Mouse (Mus musculus) CH12.LX (cell line): ENCODE measurements at regions not wholly inside any gene's neighbourhood (a gene's known extent, or its start where the extent isn't known, plus 50 kb on each side); places are given as distances from the start of the nearest gene placed in this dataset.

Source experiments
- DNase-seq: peaks from one replicate; pipeline ENCODE4 v3.0.0-alpha.2; 2013; ENCODE audit errors: extremely low read depth
- H3K27ac ChIP-seq: 2 replicates; pipeline ENCODE4 v1.5.1; 2012; ENCODE audit warnings: low read depth, mild to moderate bottlenecking, control low read depth, moderate library complexity; ENCODE audit not compliant: insufficient read depth
- H3K27me3 ChIP-seq: replicated peaks from 2 replicates; pipeline ENCODE3; 2012; ENCODE audit warnings: inconsistent platforms
- H3K36me3 ChIP-seq, 2 experiments: replicated peaks in 1 of 2; 2 replicates each; pipeline versions ENCODE3 to v1.6.1; 2012; ENCODE audit warnings: inconsistent platforms in 1 of 2, low read length in 1 of 2, mild to moderate bottlenecking in 1 of 2, mixed read lengths in 1 of 2, moderate library complexity in 1 of 2; ENCODE audit not compliant: control insufficient read depth in 1 of 2, insufficient read depth in 1 of 2
- H3K4me1 ChIP-seq, 2 experiments: 2 replicates each; pipeline ENCODE4 v1.6.1; 2012; ENCODE audit warnings: inconsistent platforms in 1 of 2, moderate library complexity in 1 of 2; ENCODE audit not compliant: insufficient read depth in 2 of 2, control insufficient read depth in 1 of 2
- H3K4me2 ChIP-seq: 2 replicates; pipeline ENCODE4 v1.6.1; 2012; ENCODE audit warnings: low read depth, mild to moderate bottlenecking, control low read depth; ENCODE audit not compliant: poor library complexity, insufficient read depth, severe bottlenecking
- H3K4me3 ChIP-seq, 3 experiments: fragments of 150-350 bp in 1 of 3; sonication (generic) in 1 of 3; replicated peaks in 1 of 3; 2 replicates each; pipeline versions ENCODE3 to v1.5.1; 2011 to 2012; ENCODE audit warnings: low read depth in 2 of 3, low read length in 2 of 3, mild to moderate bottlenecking in 2 of 3, moderate library complexity in 2 of 3, control low read depth in 1 of 3, improper control_type of control experiment in 1 of 3, inconsistent platforms in 1 of 3, mixed read lengths in 1 of 3; ENCODE audit not compliant: poor library complexity in 1 of 3
- H3K79me2 ChIP-seq: replicated peaks from 2 replicates; pipeline ENCODE4 v1.6.1; 2012; ENCODE audit warnings: mild to moderate bottlenecking, moderate library complexity; ENCODE audit not compliant: control insufficient read depth, poor library complexity, insufficient read depth, severe bottlenecking; ENCODE audit errors: extremely low read depth
- H3K9ac ChIP-seq: 2 replicates; pipeline ENCODE4 v1.6.1; 2012; ENCODE audit warnings: low read depth, mild to moderate bottlenecking, control low read depth, moderate library complexity; ENCODE audit not compliant: insufficient read depth
- H3K9me3 ChIP-seq: replicated peaks from 2 replicates; pipeline ENCODE3; 2012; ENCODE audit warnings: low read length, inconsistent platforms, mixed read lengths
- BHLHE40 ChIP-seq: IDR thresholded peaks from 2 replicates; pipeline ENCODE4 v1.6.1; 2011; ENCODE audit warnings: mild to moderate bottlenecking, low read depth, low read length, improper control_type of control experiment
- CHD1 ChIP-seq: IDR thresholded peaks from 2 replicates; pipeline ENCODE4 v1.6.1; 2012; ENCODE audit warnings: low read depth, low read length, improper control_type of control experiment, inconsistent platforms
- CTCF ChIP-seq, 2 experiments: IDR thresholded peaks in 1 of 2; conservative IDR thresholded peaks in 1 of 2; 2 replicates each; pipeline ENCODE4 v1.5.1; 2011 to 2012; ENCODE audit warnings: low read depth in 2 of 2, low read length in 2 of 2, improper control_type of control experiment in 1 of 2, inconsistent platforms in 1 of 2, mild to moderate bottlenecking in 1 of 2, moderate library complexity in 1 of 2
- E2F4 ChIP-seq: IDR thresholded peaks from 2 replicates; pipeline ENCODE4 v1.6.1; 2011; ENCODE audit warnings: low read depth, low read length, improper control_type of control experiment; ENCODE audit not compliant: insufficient replicate concordance
- ELF1 ChIP-seq: IDR thresholded peaks from 2 replicates; pipeline ENCODE4 v1.6.1; 2014; ENCODE audit warnings: low read depth, mild to moderate bottlenecking, inconsistent platforms, low read length, improper control_type of control experiment
- EP300 ChIP-seq: IDR thresholded peaks from 2 replicates; pipeline ENCODE4 v1.6.1; 2011; ENCODE audit warnings: low read length, improper control_type of control experiment
- ETS1 ChIP-seq: conservative IDR thresholded peaks from 2 replicates; pipeline ENCODE4 v1.6.1; 2012; ENCODE audit warnings: low read depth, mild to moderate bottlenecking, inconsistent platforms, low read length, improper control_type of control experiment, moderate library complexity
- GABPA ChIP-seq: IDR thresholded peaks from 2 replicates; pipeline ENCODE4 v1.6.1; 2012; ENCODE audit warnings: low read depth, low read length, improper control_type of control experiment, inconsistent platforms; ENCODE audit not compliant: insufficient replicate concordance
- JUN ChIP-seq: IDR thresholded peaks from 2 replicates; pipeline ENCODE4 v1.6.1; 2011; ENCODE audit warnings: low read depth, mild to moderate bottlenecking, low read length, improper control_type of control experiment, moderate library complexity; ENCODE audit not compliant: insufficient read depth
- MAFK ChIP-seq: IDR thresholded peaks from 2 replicates; pipeline ENCODE4 v1.6.1; 2011; ENCODE audit warnings: low read length, improper control_type of control experiment; ENCODE audit not compliant: insufficient replicate concordance
- MAX ChIP-seq: IDR thresholded peaks from 2 replicates; pipeline ENCODE4 v1.6.1; 2011; ENCODE audit warnings: low read length, improper control_type of control experiment
- MAZ ChIP-seq: IDR thresholded peaks from 2 replicates; pipeline ENCODE4 v1.6.1; 2012; ENCODE audit warnings: low read depth, mild to moderate bottlenecking, inconsistent platforms, low read length, improper control_type of control experiment, moderate library complexity
- MEF2A ChIP-seq: IDR thresholded peaks from 2 replicates; pipeline ENCODE4 v1.6.1; 2014; ENCODE audit warnings: low read depth, mild to moderate bottlenecking, inconsistent platforms, low read length, improper control_type of control experiment, borderline replicate concordance
- MXI1 ChIP-seq: IDR thresholded peaks from 2 replicates; pipeline ENCODE4 v1.6.1; 2011; ENCODE audit warnings: mild to moderate bottlenecking, low read depth, low read length, improper control_type of control experiment
- NELFE ChIP-seq: IDR thresholded peaks from 2 replicates; pipeline ENCODE4 v1.6.1; 2011; ENCODE audit warnings: low read depth, low read length, improper control_type of control experiment
- PAX5 ChIP-seq: IDR thresholded peaks from 2 replicates; pipeline ENCODE4 v1.6.1; 2012; ENCODE audit warnings: low read length, inconsistent platforms, mixed read lengths
- POLR2AphosphoS2 ChIP-seq: IDR thresholded peaks from 2 replicates; pipeline ENCODE4 v1.6.1; 2011; ENCODE audit warnings: low read depth, low read length, improper control_type of control experiment
- SIN3A ChIP-seq: IDR thresholded peaks from 2 replicates; pipeline ENCODE4 v1.6.1; 2012; ENCODE audit warnings: low read length, improper control_type of control experiment, inconsistent platforms
- UBTF ChIP-seq: IDR thresholded peaks from 2 replicates; pipeline ENCODE4 v1.6.1; 2012; ENCODE audit warnings: low read depth, mild to moderate bottlenecking, inconsistent platforms, low read length, improper control_type of control experiment, moderate library complexity
- USF1 ChIP-seq: IDR thresholded peaks from 2 replicates; pipeline ENCODE4 v1.6.1; 2014; ENCODE audit warnings: low read depth, mild to moderate bottlenecking, inconsistent platforms, low read length, improper control_type of control experiment
- USF2 ChIP-seq: conservative IDR thresholded peaks from 2 replicates; pipeline ENCODE4 v1.6.1; 2011; ENCODE audit warnings: low read depth, low read length, improper control_type of control experiment
- ZC3H11A ChIP-seq: IDR thresholded peaks from 2 replicates; pipeline ENCODE4 v1.6.1; 2012; ENCODE audit warnings: low read depth, mild to moderate bottlenecking, inconsistent platforms, low read length, improper control_type of control experiment
- ZMIZ1 ChIP-seq: IDR thresholded peaks from 2 replicates; pipeline ENCODE4 v1.6.1; 2012; ENCODE audit warnings: low read depth, mild to moderate bottlenecking, inconsistent platforms, low read length, improper control_type of control experiment
- ZNF384 ChIP-seq: IDR thresholded peaks from 2 replicates; pipeline ENCODE4 v1.6.1; 2012; ENCODE audit warnings: low read depth, low read length, improper control_type of control experiment, inconsistent platforms
- dilution Hi-C: fragments of 300-500 bp; cut with MboI; formaldehyde crosslinking; loops from 2 replicates; pipeline ENCODE4 v1.14.3; 2020; ENCODE audit warnings: low sequenced_read_pairs; ENCODE audit not compliant: extremely low pct_unique_long_range_greater_than_20kb, extremely low pct_ligation_motif_present
- in situ Hi-C: fragments of 300-500 bp; cut with MboI; formaldehyde crosslinking; loops from 3 replicates; pipeline ENCODE4 v1.14.3; 2019; ENCODE audit warnings: low sequenced_read_pairs, low pct_ligation_motif_present, low pct_unique_long_range_greater_than_20kb, mixed read lengths

GRCm38 (mm10) chr12:95072307-95072706 is 619.7 kb upstream of the Flrt2 start:
- Histone ChIP-seq H3K4me2 (no peak overlapping the region), H3K9ac (no peak overlapping the region), H3K36me3 (no peaks in the 10 kb centered on the region), H3K4me1 (no peaks in the 10 kb centered on the region), H3K9me3 (peaks cover 28% of the 10 kb centered on the region), H3K27me3 (no peaks in the 10 kb centered on the region), H3K4me3 (no peak overlapping the region), H3K79me2 (no peaks in the 10 kb centered on the region), H3K27ac (no peak overlapping the region)
- no peak for DNase-seq
- in situ Hi-C loops, result no loop called here
- TF ChIP-seq SIN3A, result no peak
- TF ChIP-seq MAX, result no peak
- TF ChIP-seq ZMIZ1, result no peak
- no peak for TF ChIP-seq BHLHE40
- no peak for TF ChIP-seq ETS1
- TF ChIP-seq EP300, result no peak
- no peak for TF ChIP-seq MXI1
- no peak for TF ChIP-seq CTCF (conservative IDR thresholded peaks at IDR 0.05 in 1 of 2, IDR thresholded peaks at IDR 0.05 in 1 of 2; ENCODE audit: low read depth in 2 of 2, low read length in 2 of 2)
- no peak for TF ChIP-seq UBTF
- no peak for TF ChIP-seq MEF2A
- TF ChIP-seq JUN, result no peak
- TF ChIP-seq ZC3H11A, result no peak
- TF ChIP-seq, all 38 proteins: peak for 0
- dilution Hi-C loops, result no loop called here

- TF ChIP-seq ZNF384, result no peak
- no peak for TF ChIP-seq POLR2AphosphoS2
- TF ChIP-seq MAFK, result no peak
- TF ChIP-seq ZC3H11A, result no peak
- TF ChIP-seq UBTF, result no peak
- TF ChIP-seq GABPA, result no peak
- no peak for TF ChIP-seq MXI1
- TF ChIP-seq MAZ, result no peak
- no peak for TF ChIP-seq JUN
- no peak for TF ChIP-seq PAX5
- no peak for TF ChIP-seq E2F4
- no peak for TF ChIP-seq EP300
- TF ChIP-seq ETS1, result no peak
- no peak for TF ChIP-seq NELFE
- no peak for TF ChIP-seq USF1
- TF ChIP-seq ELF1, result no peak
- TF ChIP-seq MAX, result no peak
- no peak for TF ChIP-seq USF2
- TF ChIP-seq CHD1, result no peak
- Histone ChIP-seq H3K9ac (no peak overlapping the region), H3K79me2 (no peaks in the 10 kb centered on the region), H3K27me3 (no peaks in the 10 kb centered on the region), H3K4me2 (no peak overlapping the region), H3K27ac (no peak overlapping the region), H3K36me3 (no peaks in the 10 kb centered on the region), H3K4me1 (no peaks in the 10 kb centered on the region), H3K9me3 (peaks cover 20% of the 10 kb centered on the region), H3K4me3 (no peak overlapping the region)
- in situ Hi-C loops, result no loop called here
- dilution Hi-C loops, result no loop called here
- no peak for DNase-seq
Measured at GRCm38 (mm10) chr12:95119223-95119952, 572.6 kb upstream of the Flrt2 start.
